Mouse (Mus musculus) bone marrow, adult 2 months (tissue): ENCODE results near the gene Ttpal. TPM values are rescaled to one million over a fixed set of nuclear protein-coding genes. Genes with fewer than 3 reads are reported as not detected.

Experiments
- H3K27ac ChIP-seq: fragments of 200-500 bp; 2 replicates; pipeline ENCODE4 v1.5.1; 2012; ENCODE audit warnings: low read depth, mild to moderate bottlenecking, control low read depth, inconsistent platforms, low read length; ENCODE audit not compliant: control insufficient read depth, poor library complexity, insufficient read depth
- H3K4me1 ChIP-seq: fragments of 200-500 bp; 2 replicates; pipeline ENCODE4 v1.6.1; 2011; ENCODE audit warnings: low read length; ENCODE audit not compliant: control insufficient read depth, insufficient read depth
- H3K4me3 ChIP-seq: fragments of 200-500 bp; replicated peaks from 2 replicates; pipeline ENCODE3; 2011; ENCODE audit warnings: mild to moderate bottlenecking, low read depth, low read length, control low read depth; ENCODE audit not compliant: control insufficient read depth
- CTCF ChIP-seq: fragments of 200-500 bp; IDR thresholded peaks from 2 replicates; pipeline ENCODE4 v1.5.1; 2011; ENCODE audit warnings: low read length, control low read depth; ENCODE audit not compliant: control insufficient read depth, insufficient read depth
- POLR2A ChIP-seq: fragments of 200-500 bp; IDR thresholded peaks from 2 replicates; pipeline ENCODE4 v1.6.1; 2011; ENCODE audit warnings: low read depth, mild to moderate bottlenecking, control low read depth, low read length, borderline replicate concordance; ENCODE audit not compliant: control insufficient read depth
- WGBS: fragments of 180-500 bp; shearing (Covaris S2); methylation state at CpG from one replicate; pipeline ENCODE4 v1.1.7; 2018; 5-methylcytosine and 5-hydroxymethylcytosine counted together
- polyA plus RNA-seq: library from polyadenylated mRNA; stranded (reverse); fragments of >200 nt; gene quantifications from 2 replicates; pipeline ENCODE4 v1.2.4, GENCODE M21; 2011; ENCODE audit warnings: low replicate concordance; ENCODE audit not compliant: missing spikeins, insufficient read depth, insufficient read length

Gene Ttpal
- polyA plus RNA-seq, 1 experiment: 19.8 TPM

- peaks cover 7% of the 10 kb centered on the region for H3K4me1 ChIP-seq
- H3K4me3 ChIP-seq: no peak overlapping the region
- no peak overlapping the region for H3K27ac ChIP-seq
- TF ChIP-seq CTCF (no peak), POLR2A (no peak)
- WGBS: 70% methylated on average over 1 of the region's 1 CpGs
Observed at GRCm38 (mm10) chr2:163667045-163667444, 64.9 kb downstream of the Ttpal start.

Other genes with a start within 250 kb of the Ttpal start
- gene Jph2, start 204.3 kb upstream of the Ttpal start, polyA plus RNA-seq: 0.23 TPM in 1 of 2 replicates, not detected in the other
- 34.1 and 70.4 TPM in 2 replicates for gene Oser1, start 177.6 kb upstream of the Ttpal start, polyA plus RNA-seq
- gene Gdap1l1, start 163.8 kb upstream of the Ttpal start, polyA plus RNA-seq: not detected in 2 replicates
- gene Fitm2, start 129.7 kb upstream of the Ttpal start, polyA plus RNA-seq: 1.6 and 4.5 TPM in 2 replicates
- gene R3hdml, start 110.0 kb upstream of the Ttpal start, polyA plus RNA-seq: not detected in 2 replicates
- gene Hnf4a, start 95.5 kb upstream of the Ttpal start, polyA plus RNA-seq: 1.1 and 3.0 TPM in 2 replicates
- gene Serinc3, start 42.8 kb downstream of the Ttpal start, polyA plus RNA-seq: 328 and 366 TPM in 2 replicates
- gene Pkig, start 56.1 kb downstream of the Ttpal start, polyA plus RNA-seq: 109 and 152 TPM in 2 replicates
- 4.0 and 14.9 TPM in 2 replicates for gene Ada, start 147.9 kb downstream of the Ttpal start, polyA plus RNA-seq
- 3.1 and 12.3 TPM in 2 replicates for gene Ccn5, start 218.5 kb downstream of the Ttpal start, polyA plus RNA-seq